Mouse (Mus musculus) heart, adult 10 weeks (tissue): ENCODE measurements around the gene Tmem259. TPM values are rescaled to one million over a fixed set of nuclear protein-coding genes. Genes with fewer than 3 reads are reported as not detected.

ENCODE experiments used
- polyA plus RNA-seq: library from polyadenylated mRNA; stranded (reverse); fragments of 350-450 nt; fragmentation: Illumina TruSeq; extraction: RNeasy Lipid Tissue Mini Kit (QIAGEN cat#74804); gene quantifications from one replicate; pipeline ENCODE4 v1.2.3, GENCODE M21; 2014; ENCODE audit warnings: low read depth, low replicate concordance

The Tmem259 gene
- polyA plus RNA-seq: 104 TPM

DNA sequence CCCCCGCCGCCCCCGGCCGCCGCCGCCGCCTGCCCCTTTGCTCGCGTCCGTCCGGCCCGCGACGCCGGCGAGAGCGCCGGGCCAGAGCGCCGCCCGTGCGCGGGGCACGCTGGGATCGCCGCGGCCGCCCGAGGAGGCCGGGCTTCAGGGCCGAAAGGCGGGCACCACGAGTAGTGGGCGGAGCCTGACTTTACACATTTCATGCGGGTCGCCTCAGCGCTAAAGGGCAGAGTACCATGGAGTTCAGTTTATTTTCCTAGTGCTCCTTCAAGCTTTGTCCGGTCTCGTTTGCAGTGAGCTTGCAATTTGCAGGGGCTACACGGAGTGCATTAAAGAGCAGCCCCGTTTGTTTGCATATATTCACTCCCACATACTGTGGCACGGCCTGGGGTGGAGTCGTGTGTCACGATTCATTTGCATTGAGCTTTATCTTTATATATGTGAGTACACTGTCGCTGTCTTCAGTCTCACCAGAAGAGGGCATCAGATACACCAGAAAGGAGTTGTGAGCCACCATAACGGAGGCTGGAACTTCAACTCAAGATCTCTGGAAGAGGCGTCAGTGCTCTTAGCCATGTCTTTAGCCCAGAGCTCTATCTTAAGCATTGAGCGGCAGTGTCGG, at the start of gene Tmem259:
Gene Tmem259 (minus strand): TSS at position 136 of the 622 bp plus-strand sequence.

DNA sequence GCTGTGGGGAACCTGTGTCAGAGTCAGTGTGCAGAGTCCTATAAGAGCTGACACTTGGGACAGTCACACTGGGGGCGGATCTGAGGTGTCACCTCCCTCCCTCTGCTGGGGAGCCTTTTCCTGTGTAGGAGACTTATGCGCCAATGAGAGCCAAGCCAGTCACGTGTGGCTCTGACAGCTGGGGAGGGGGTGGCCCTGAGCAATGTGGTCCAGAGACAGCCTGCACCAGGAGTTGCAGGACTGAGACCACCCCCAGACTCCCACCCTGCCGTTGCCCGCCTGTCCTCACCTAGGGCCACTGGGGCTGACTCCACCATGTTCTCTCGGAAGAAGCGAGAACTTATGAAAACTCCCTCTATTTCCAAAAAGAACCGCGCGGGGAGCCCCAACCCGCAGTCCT, 32.4 kb upstream of the Tmem259 start, which contains the start of gene Arhgap45:
Gene Arhgap45 (plus strand): TSS at position 143 of the 400 bp plus-strand sequence.

DNA sequence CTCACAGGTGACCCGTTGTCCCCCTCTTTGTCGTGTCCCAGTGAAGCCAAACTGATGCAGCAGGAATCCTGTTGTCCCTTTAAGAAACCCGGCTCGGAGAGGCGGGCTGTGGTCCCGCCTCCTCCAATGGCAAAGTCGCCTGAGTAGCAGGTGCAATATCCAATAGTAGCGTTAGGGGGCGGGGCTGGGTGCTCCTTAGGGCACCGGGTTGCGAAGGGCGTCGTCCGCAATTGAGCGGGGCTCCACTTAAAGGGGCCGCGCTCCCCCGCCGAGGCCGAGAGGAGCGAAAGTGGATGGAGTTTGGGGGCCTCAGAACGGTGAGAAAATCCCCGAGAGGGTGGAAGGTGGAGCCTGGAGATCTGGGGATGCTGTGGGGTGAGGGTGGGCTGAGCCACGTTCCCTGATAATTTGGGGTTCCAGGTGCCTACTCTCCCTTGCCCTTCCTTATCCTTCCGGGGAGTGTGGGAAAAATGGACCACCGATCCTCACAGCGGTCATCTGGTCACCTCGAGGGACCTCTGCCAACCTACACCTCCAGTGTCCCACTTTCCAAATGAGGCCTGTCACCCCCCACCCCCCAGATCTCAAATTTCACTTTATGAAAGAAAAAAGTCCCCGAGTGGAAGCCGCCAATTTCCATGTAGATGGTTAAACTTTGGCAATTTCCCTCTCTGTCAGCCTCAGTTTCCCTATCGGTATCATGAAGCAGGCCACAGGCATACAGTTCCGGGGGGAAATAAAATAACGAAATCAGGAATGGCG, 12.3 kb upstream of the Tmem259 start, which contains the start of gene Abca7:
Gene Abca7 (plus strand): TSS at position 223 of the 762 bp plus-strand sequence.

DNA sequence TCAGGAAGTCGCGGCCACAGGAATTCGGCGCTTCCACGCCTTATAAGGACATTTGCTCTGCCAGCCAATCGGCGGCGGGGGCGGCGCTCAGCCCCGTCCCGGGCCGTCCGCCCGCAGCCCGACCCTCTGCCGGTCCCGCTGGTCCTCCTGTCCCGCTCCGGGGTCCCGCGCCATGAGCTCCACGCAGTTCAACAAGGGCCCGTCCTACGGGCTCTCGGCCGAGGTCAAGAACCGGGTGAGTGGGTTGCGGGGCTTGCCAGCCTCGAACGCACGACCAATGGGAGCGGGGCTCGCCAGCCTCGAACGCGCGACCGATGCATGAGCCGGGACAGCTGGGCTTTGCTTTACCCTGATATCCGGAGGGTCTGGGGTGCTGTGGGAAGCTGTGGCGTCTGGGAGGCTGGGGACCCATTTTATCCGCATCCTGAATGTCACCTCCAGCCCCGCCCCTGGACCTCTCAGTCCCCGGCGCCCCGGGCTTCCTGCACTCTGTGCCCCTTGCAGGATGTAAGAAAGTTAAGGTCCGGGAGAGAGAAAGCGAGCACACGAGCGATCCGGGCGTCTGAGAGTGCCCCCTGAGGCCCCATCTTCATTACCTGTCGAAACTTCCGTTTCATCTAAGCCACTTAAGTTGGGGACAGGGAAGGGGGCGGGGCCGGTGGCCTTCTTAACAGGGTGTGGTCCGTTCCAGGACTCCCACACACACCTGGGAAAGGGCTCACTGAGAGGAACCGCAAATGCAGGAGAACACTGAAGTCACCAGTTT, 4.6 kb upstream of the Tmem259 start, which contains the start of gene Cnn2:
Gene Cnn2 (plus strand): TSS at position 79 of the 766 bp plus-strand sequence.

DNA sequence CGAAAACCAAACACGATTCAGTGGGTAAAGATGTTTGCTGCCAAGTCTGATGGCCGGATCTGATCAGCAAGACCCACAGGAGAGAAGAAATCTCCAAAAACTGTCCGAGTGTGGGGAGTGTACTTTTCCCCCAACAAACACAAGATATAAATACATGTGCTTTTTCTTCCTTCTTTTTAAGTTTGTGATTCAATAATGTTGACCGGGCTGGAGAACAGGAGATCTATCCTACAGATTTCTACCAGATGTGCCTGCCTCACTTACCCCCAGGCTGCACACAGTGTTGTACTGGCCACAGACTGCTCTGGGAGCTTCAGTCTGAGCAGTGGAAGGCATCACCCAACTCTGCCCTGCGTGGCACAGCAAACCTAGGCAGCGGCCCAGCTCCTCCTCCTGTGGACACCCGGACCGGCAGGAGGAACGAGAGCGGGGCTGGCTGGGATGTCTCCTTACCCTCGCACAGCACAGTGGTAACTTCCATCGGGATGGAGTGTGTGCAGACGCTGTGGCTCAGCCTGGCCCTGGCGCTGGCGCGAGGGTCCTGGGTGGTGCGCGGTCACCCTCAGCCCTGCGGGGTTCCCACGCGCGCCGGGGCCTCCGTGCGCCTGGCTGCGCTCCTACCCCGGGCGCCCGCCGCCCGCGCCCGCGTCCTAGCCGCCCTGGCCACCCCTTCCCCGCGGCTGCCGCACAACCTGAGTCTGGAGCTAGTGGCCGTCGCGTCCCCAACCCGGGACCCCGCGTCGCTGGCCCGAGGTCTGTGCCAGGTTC, 13.5 kb downstream of the Tmem259 start, which contains the start of gene Grin3b:
Gene Grin3b (plus strand): TSS at position 301 of the 768 bp plus-strand sequence.

DNA sequence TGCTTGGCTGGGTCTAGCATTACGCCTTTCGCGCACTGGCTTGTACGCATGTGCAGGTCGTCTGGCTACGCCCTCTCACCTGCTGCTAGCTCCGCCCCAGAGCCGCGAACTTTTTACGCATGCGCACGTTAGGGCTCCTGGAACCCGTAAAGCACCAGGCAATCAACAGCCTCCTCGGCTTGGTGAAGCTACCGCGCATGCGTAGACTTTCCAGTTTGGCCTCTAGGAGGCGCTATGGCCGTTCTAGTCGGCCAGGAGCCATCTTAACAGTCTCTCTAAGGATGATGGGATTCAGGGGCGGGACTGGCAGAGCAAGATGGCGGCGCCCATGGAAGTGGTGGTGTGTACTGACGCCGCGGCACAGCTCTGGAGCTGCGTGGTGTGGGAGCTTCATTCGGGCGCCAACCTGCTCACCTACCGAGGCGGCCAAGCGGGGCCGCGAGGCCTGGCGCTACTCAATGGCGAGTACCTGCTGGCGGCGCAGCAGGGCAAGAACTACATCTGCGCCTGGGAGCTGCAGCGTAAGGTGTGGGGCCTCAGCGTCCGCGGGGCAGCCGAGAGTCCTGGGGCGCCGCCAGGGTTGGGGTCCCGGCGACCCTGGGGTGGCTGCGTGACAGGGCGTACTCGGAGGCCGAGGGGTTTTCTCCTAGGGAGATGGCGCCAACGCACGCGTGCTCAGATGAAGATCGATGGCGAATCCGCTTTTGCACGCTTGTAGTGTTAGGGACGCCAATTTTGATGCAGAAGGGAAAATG, 24.1 kb downstream of the Tmem259 start, which contains the start of gene Wdr18:
Gene Wdr18 (plus strand): TSS at position 306 of the 755 bp plus-strand sequence.

DNA sequence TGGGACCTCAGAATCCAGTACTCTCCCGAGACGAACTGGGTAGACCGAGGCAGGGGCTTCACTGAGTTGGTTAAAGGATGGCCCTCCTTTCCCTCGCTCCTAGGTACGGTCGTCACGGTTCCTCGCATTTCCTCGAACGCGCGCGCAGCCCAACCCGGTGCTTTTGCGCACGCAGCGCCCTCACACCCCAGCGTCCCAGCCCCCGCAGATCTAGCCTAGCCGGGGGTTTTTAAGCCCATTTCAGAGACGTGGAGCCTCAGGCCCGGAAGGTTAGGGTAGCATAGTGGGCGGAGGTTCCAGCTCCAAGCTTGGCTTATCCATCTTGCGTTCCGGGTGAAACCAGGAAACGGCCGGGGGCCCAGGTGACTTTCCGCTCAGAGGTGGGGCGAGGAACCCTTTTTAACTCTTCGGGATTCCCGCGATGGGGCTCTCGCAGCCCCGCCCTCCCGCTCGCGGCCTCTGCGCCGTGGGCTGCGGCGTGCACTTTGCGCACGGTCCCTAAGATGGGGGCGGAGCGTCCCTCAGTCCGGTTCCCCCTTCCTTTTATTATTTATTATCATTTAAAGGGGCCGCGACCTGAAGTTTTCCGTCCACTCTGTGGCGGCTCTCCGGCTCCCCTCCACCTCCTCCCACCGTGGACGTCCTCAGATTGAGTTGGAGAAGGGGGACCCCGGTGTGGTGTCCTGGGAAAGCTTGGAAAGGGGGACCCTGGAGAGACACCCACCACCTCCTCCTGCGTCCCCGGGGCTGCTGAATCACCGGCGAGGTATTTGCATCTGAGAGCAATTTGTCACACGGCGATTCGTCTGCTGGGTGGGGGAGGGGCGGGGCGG, 57.4 kb downstream of the Tmem259 start, which contains the start of gene Arid3a:
Gene Arid3a (plus strand): TSS at position 553 of the 833 bp plus-strand sequence.

Other genes with a start within 250 kb of the Tmem259 start
- 44.1 TPM for gene Polrmt, start 237.7 kb downstream of the Tmem259 start, polyA plus RNA-seq
- not detected for gene Fgf22, start 229.3 kb downstream of the Tmem259 start, polyA plus RNA-seq
- gene Rnf126, start 217.4 kb downstream of the Tmem259 start, polyA plus RNA-seq: 22.6 TPM
- 8.3 TPM for gene Fstl3, start 207.1 kb downstream of the Tmem259 start, polyA plus RNA-seq
- not detected for gene Prss57, start 193.4 kb downstream of the Tmem259 start, polyA plus RNA-seq
- gene Palm, start 190.8 kb downstream of the Tmem259 start, polyA plus RNA-seq: 53.4 TPM
- gene Misp, start 163.3 kb downstream of the Tmem259 start, polyA plus RNA-seq: 0.99 TPM
- 38.6 TPM for gene Ptbp1, start 129.9 kb downstream of the Tmem259 start, polyA plus RNA-seq
- gene Prtn3, start 109.9 kb downstream of the Tmem259 start, polyA plus RNA-seq: not detected
- gene Plppr3, start 109.7 kb downstream of the Tmem259 start, polyA plus RNA-seq: 0.34 TPM
- gene Elane, start 98.1 kb downstream of the Tmem259 start, polyA plus RNA-seq: not detected
- gene Cfd, start 93.5 kb downstream of the Tmem259 start, polyA plus RNA-seq: 72.1 TPM
- gene Med16, start 75.4 kb downstream of the Tmem259 start, polyA plus RNA-seq: 25.5 TPM
- gene Gm26602, start 73.5 kb downstream of the Tmem259 start, polyA plus RNA-seq: not detected
- 0.55 TPM for gene Kiss1r, start 67.4 kb downstream of the Tmem259 start, polyA plus RNA-seq
- gene R3hdm4, start 63.1 kb downstream of the Tmem259 start, polyA plus RNA-seq: 70.4 TPM
- gene Arid3a, start 57.3 kb downstream of the Tmem259 start, polyA plus RNA-seq: 1.1 TPM
- gene Wdr18, start 24.2 kb downstream of the Tmem259 start, polyA plus RNA-seq: 21.5 TPM
- gene Grin3b, start 13.6 kb downstream of the Tmem259 start, polyA plus RNA-seq: 0.18 TPM
- gene Cnn2, start 4.3 kb upstream of the Tmem259 start, polyA plus RNA-seq: 40.1 TPM
- gene Abca7, start 12.2 kb upstream of the Tmem259 start, polyA plus RNA-seq: 7.2 TPM
- 5.2 TPM for gene Arhgap45, start 32.3 kb upstream of the Tmem259 start, polyA plus RNA-seq
- gene Polr2e, start 55.5 kb upstream of the Tmem259 start, polyA plus RNA-seq: 122 TPM
- 933 TPM for gene Gpx4, start 62.8 kb upstream of the Tmem259 start, polyA plus RNA-seq
- gene Sbno2, start 121.2 kb upstream of the Tmem259 start, polyA plus RNA-seq: 10.9 TPM
- 137 TPM for gene Stk11, start 131.5 kb upstream of the Tmem259 start, polyA plus RNA-seq
- 1,104 TPM for gene Atp5d, start 154.3 kb upstream of the Tmem259 start, polyA plus RNA-seq
- 2.6 TPM for gene Cbarp, start 156.5 kb upstream of the Tmem259 start, polyA plus RNA-seq
- 39.3 TPM for gene Midn, start 163.9 kb upstream of the Tmem259 start, polyA plus RNA-seq
- gene Cirbp, start 181.7 kb upstream of the Tmem259 start, polyA plus RNA-seq: 89.8 TPM
- 13.6 TPM for gene 1600002K03Rik, start 188.6 kb upstream of the Tmem259 start, polyA plus RNA-seq
- gene Efna2, start 195.2 kb upstream of the Tmem259 start, polyA plus RNA-seq: 1.8 TPM
- gene Mum1, start 242.1 kb upstream of the Tmem259 start, polyA plus RNA-seq: 21.1 TPM